Mouse (Mus musculus): ENCODE results near the gene Cacna1s.

GRCm38 (mm10) chr1:136102551-136102950 lies 50.0 kb downstream of the Cacna1s start:
- TF ChIP-seq POLR2A (IDR thresholded peaks at IDR 0.05; ENCODE audit: borderline replicate concordance, control insufficient read depth, low read depth, low read length) (no peak), CTCF (IDR thresholded peaks at IDR 0.05; ENCODE audit: control insufficient read depth, insufficient read depth, low read length) (no peak)
